Mouse (Mus musculus) hindbrain, postnatal 0 days (tissue): ENCODE data around the gene Ubr2. TPM values are rescaled to one million over a fixed set of nuclear protein-coding genes. Genes with fewer than 3 reads are reported as not detected.

ENCODE experiments used
- ATAC-seq: fragments of 200-750 bp; cut with Nextera tagmentation; 2 replicates; pipeline ENCODE4 v1.8.0; 2017; ENCODE audit warnings: mild to moderate bottlenecking, moderate TSS enrichment, moderate library complexity
- DNase-seq: peaks from one replicate; pipeline ENCODE4 v3.0.0-alpha.2; 2015; ENCODE audit warnings: low spot score
- H3K27ac ChIP-seq: fragments of 300-500 bp; sonication (generic); 2 replicates; pipeline ENCODE4 v1.5.1; 2014; ENCODE audit warnings: mild to moderate bottlenecking
- H3K27me3 ChIP-seq: fragments of 300-500 bp; sonication (generic); 2 replicates; pipeline ENCODE4 v1.6.1; 2014; ENCODE audit warnings: low read length, mixed read lengths; ENCODE audit not compliant: insufficient read depth
- H3K36me3 ChIP-seq: fragments of 300-500 bp; sonication (generic); 2 replicates; pipeline ENCODE4 v1.6.1; 2014; ENCODE audit warnings: low read length, mixed read lengths; ENCODE audit not compliant: insufficient read depth
- H3K4me1 ChIP-seq: fragments of 300-500 bp; sonication (generic); 2 replicates; pipeline ENCODE4 v1.6.1; 2014; ENCODE audit warnings: antibody characterized with exemption, low read length, mixed read lengths; ENCODE audit not compliant: insufficient read depth
- H3K4me2 ChIP-seq: fragments of 300-500 bp; sonication (generic); 2 replicates; pipeline ENCODE4 v1.6.1; 2014; ENCODE audit warnings: low read depth, mild to moderate bottlenecking, low read length, moderate library complexity, mixed read lengths
- H3K4me3 ChIP-seq: fragments of 300-500 bp; sonication (generic); 2 replicates; pipeline ENCODE4 v1.5.1; 2014; ENCODE audit warnings: low read length
- H3K9ac ChIP-seq: fragments of 300-500 bp; sonication (generic); replicated peaks from 2 replicates; pipeline ENCODE4 v1.6.1; 2014; ENCODE audit warnings: mild to moderate bottlenecking, low read length, moderate library complexity, mixed read lengths
- H3K9me3 ChIP-seq: fragments of 300-500 bp; sonication (generic); 2 replicates; pipeline ENCODE4 v1.6.1; 2016; ENCODE audit warnings: low read length, mixed read lengths
- CTCF ChIP-seq: IDR thresholded peaks from 2 replicates; pipeline ENCODE4 v1.5.1; 2016; ENCODE audit warnings: antibody characterized with exemption, control low read depth, low read depth
- WGBS: fragments of 180-500 bp; shearing (Covaris S2); extraction: QIAGEN DNeasy Blood & Tissue Kit; methylation state at CpG from one replicate; pipeline ENCODE4 v1.1.7; 2014; 5-methylcytosine and 5-hydroxymethylcytosine counted together
- polyA plus RNA-seq: library from polyadenylated mRNA; unstranded; fragments of >200 nt; fragmentation: Nextera tagmentation; extraction: Ambion mirVana; gene quantifications from 2 replicates; pipeline ENCODE4 v1.2.1, GENCODE M21; 2015
- total RNA-seq: library from RNA; depleted of rRNA; stranded (reverse); fragments of >200 nt; gene quantifications from 2 replicates; pipeline ENCODE4 v1.2.3, GENCODE M21; 2014

Gene Ubr2
- total and polyA plus RNA-seq, 2 experiments from 2014 or later: 8.7 to 33.0 TPM

GRCm38 (mm10) chr17:46993625-46994024 is 16.7 kb downstream of the Ubr2 start:
- H3K36me3 ChIP-seq: peaks cover 26% of the 10 kb centered on the region
- no peak for ATAC-seq

GRCm38 (mm10) chr17:46987631-46988030 is 22.7 kb downstream of the Ubr2 start:
- 74% methylated on average over 3 of the region's 3 CpGs for WGBS
- peaks cover 48% of the 10 kb centered on the region for H3K36me3 ChIP-seq
- H3K9me3 ChIP-seq: no peaks in the 10 kb centered on the region
- H3K4me1 ChIP-seq: no peaks in the 10 kb centered on the region
- DNase-seq: no peak
- H3K27me3 ChIP-seq: no peaks in the 10 kb centered on the region
- no peak overlapping the region for H3K9ac ChIP-seq
- H3K27ac ChIP-seq: no peak overlapping the region
- no peak overlapping the region for H3K4me2 ChIP-seq
- H3K4me3 ChIP-seq: no peak overlapping the region
- no peak for TF ChIP-seq CTCF
- ATAC-seq: no peak

More at GRCm38 (mm10) chr17:46993625-46994024, 16.7 kb downstream of the Ubr2 start:
- H3K4me3 ChIP-seq: no peak overlapping the region
- no peaks in the 10 kb centered on the region for H3K9me3 ChIP-seq
- no peak overlapping the region for H3K9ac ChIP-seq
- H3K4me1 ChIP-seq: no peaks in the 10 kb centered on the region
- no peak overlapping the region for H3K4me2 ChIP-seq
- TF ChIP-seq CTCF: no peak
- no peaks in the 10 kb centered on the region for H3K27me3 ChIP-seq
- H3K27ac ChIP-seq: no peak overlapping the region
- WGBS: 91% methylated on average over 8 of the region's 8 CpGs
- DNase-seq: no peak

GRCm38 (mm10) chr17:46980050-46980449 is 30.3 kb downstream of the Ubr2 start:
- no peak for TF ChIP-seq CTCF
- DNase-seq (no peak), ATAC-seq (no peak)
- H3K4me3 ChIP-seq: no peak overlapping the region
- no peak overlapping the region for H3K4me2 ChIP-seq
- 96% methylated on average over 6 of the region's 6 CpGs for WGBS
- H3K27ac ChIP-seq: no peak overlapping the region
- H3K36me3 ChIP-seq: peaks cover 78% of the 10 kb centered on the region
- no peak overlapping the region for H3K9ac ChIP-seq
- no peaks in the 10 kb centered on the region for H3K9me3 ChIP-seq
- H3K4me1 ChIP-seq: no peaks in the 10 kb centered on the region
- H3K27me3 ChIP-seq: no peaks in the 10 kb centered on the region

- no peaks in the 10 kb centered on the region for H3K27me3 ChIP-seq
- 67% methylated on average over 3 of the region's 3 CpGs for WGBS
- no peaks in the 10 kb centered on the region for H3K9me3 ChIP-seq
These were observed 35.2 kb downstream of the Ubr2 start for GRCm38 (mm10) chr17:46975183-46975582.

GRCm38 (mm10) chr17:46972603-46973002 is 37.8 kb downstream of the Ubr2 start:
- TF ChIP-seq CTCF: no peak
- Histone ChIP-seq H3K27me3 (no peaks in the 10 kb centered on the region), H3K27ac (no peak overlapping the region), H3K36me3 (peaks cover 90% of the 10 kb centered on the region), H3K9ac (no peak overlapping the region), H3K4me2 (no peak overlapping the region), H3K9me3 (no peaks in the 10 kb centered on the region), H3K4me1 (no peaks in the 10 kb centered on the region), H3K4me3 (no peak overlapping the region)
- WGBS: 97% methylated on average over 7 of the region's 7 CpGs
- DNase-seq (no peak), ATAC-seq (no peak)

More at GRCm38 (mm10) chr17:46975183-46975582, 35.2 kb downstream of the Ubr2 start:
- H3K4me2 ChIP-seq: no peak overlapping the region
- H3K9ac ChIP-seq: no peak overlapping the region
- DNase-seq: peak; percentile 66
- H3K27ac ChIP-seq: no peak overlapping the region
- peaks cover 87% of the 10 kb centered on the region for H3K36me3 ChIP-seq
- no peak for ATAC-seq
- TF ChIP-seq CTCF: peak; percentile 80
- no peaks in the 10 kb centered on the region for H3K4me1 ChIP-seq
- no peak overlapping the region for H3K4me3 ChIP-seq

- Histone ChIP-seq H3K9me3 (no peaks in the 10 kb centered on the region), H3K4me2 (no peak overlapping the region), H3K9ac (no peak overlapping the region), H3K4me1 (no peaks in the 10 kb centered on the region), H3K4me3 (no peak overlapping the region), H3K36me3 (peaks cover 91% of the 10 kb centered on the region), H3K27me3 (no peaks in the 10 kb centered on the region), H3K27ac (no peak overlapping the region)
- WGBS: 89% methylated on average over 14 of the region's 14 CpGs
- no peak for ATAC-seq
- TF ChIP-seq CTCF: no peak
- DNase-seq: no peak
These were observed 43.5 kb downstream of the Ubr2 start for GRCm38 (mm10) chr17:46966892-46967291.

GRCm38 (mm10) chr17:46963186-46963585 is 47.2 kb downstream of the Ubr2 start:
- Histone ChIP-seq H3K4me1 (no peaks in the 10 kb centered on the region), H3K4me3 (no peak overlapping the region), H3K4me2 (no peak overlapping the region), H3K36me3 (peaks cover 94% of the 10 kb centered on the region), H3K27ac (no peak overlapping the region), H3K9ac (no peak overlapping the region), H3K27me3 (no peaks in the 10 kb centered on the region), H3K9me3 (no peaks in the 10 kb centered on the region)
- ATAC-seq (no peak), DNase-seq (no peak)
- no peak for TF ChIP-seq CTCF
- WGBS: 80% methylated on average over 13 of the region's 13 CpGs
